Mouse (Mus musculus) bone marrow, adult 2 months (tissue): Measurements from ENCODE around the gene Dcst2.

ENCODE experiments used
- CTCF ChIP-seq: fragments of 200-500 bp; IDR thresholded peaks from 2 replicates; pipeline ENCODE4 v1.5.1; 2011; ENCODE audit warnings: low read length, control low read depth; ENCODE audit not compliant: control insufficient read depth, insufficient read depth
- POLR2A ChIP-seq: fragments of 200-500 bp; IDR thresholded peaks from 2 replicates; pipeline ENCODE4 v1.6.1; 2011; ENCODE audit warnings: low read depth, mild to moderate bottlenecking, control low read depth, low read length, borderline replicate concordance; ENCODE audit not compliant: control insufficient read depth

GRCm38 (mm10) chr3:89425876-89426275, 64.1 kb downstream of the Dcst2 start:
- TF ChIP-seq CTCF, result no peak
- no peak for TF ChIP-seq POLR2A
